Mouse (Mus musculus) neural tube, embryonic 11.5 days (tissue): Measurements from ENCODE around the gene Sult2b1. TPM values are rescaled to one million over a fixed set of nuclear protein-coding genes. Genes with fewer than 3 reads are reported as not detected.

ENCODE experiments used
- ATAC-seq: fragments of 200-750 bp; cut with Nextera tagmentation; 2 replicates; pipeline ENCODE4 v1.8.0; 2017; ENCODE audit warnings: moderate number of reproducible peaks, mild to moderate bottlenecking, moderate TSS enrichment, moderate library complexity; ENCODE audit not compliant: insufficient read depth, low FRiP score, low TSS enrichment
- DNase-seq: peaks from one replicate; pipeline ENCODE4 v3.0.0-alpha.2; 2015; ENCODE audit warnings: low spot score
- H3K27ac ChIP-seq: fragments of 300-500 bp; sonication (generic); 2 replicates; pipeline ENCODE4 v1.5.1; 2014; ENCODE audit warnings: low read depth, mild to moderate bottlenecking, low read length
- H3K27me3 ChIP-seq: fragments of 300-500 bp; sonication (generic); 2 replicates; pipeline ENCODE4 v1.6.1; 2014; ENCODE audit warnings: mild to moderate bottlenecking, low read length, mixed read lengths; ENCODE audit not compliant: control insufficient read depth, insufficient read depth
- H3K36me3 ChIP-seq: fragments of 300-500 bp; sonication (generic); 2 replicates; pipeline ENCODE4 v1.6.1; 2014; ENCODE audit warnings: mild to moderate bottlenecking, low read length, moderate library complexity, mixed read lengths; ENCODE audit not compliant: control insufficient read depth, insufficient read depth
- H3K4me1 ChIP-seq: fragments of 300-500 bp; sonication (generic); 2 replicates; pipeline ENCODE4 v1.6.1; 2014; ENCODE audit warnings: low read length, mixed read lengths; ENCODE audit not compliant: control insufficient read depth, insufficient read depth
- H3K4me2 ChIP-seq: fragments of 300-500 bp; sonication (generic); 2 replicates; pipeline ENCODE4 v1.6.1; 2014; ENCODE audit warnings: low read depth, mild to moderate bottlenecking, moderate library complexity
- H3K4me3 ChIP-seq: fragments of 300-500 bp; sonication (generic); 2 replicates; pipeline ENCODE4 v1.5.1; 2014; ENCODE audit warnings: low read depth, low read length
- H3K9ac ChIP-seq: fragments of 300-500 bp; sonication (generic); 2 replicates; pipeline ENCODE4 v1.6.1; 2014; ENCODE audit warnings: mild to moderate bottlenecking, low read length
- H3K9me3 ChIP-seq: fragments of 300-500 bp; sonication (generic); 2 replicates; pipeline ENCODE4 v1.6.1; 2016; ENCODE audit warnings: low read length; ENCODE audit not compliant: control insufficient read depth
- WGBS: fragments of 180-500 bp; shearing (Covaris S2); extraction: QIAGEN DNeasy Blood & Tissue Kit; methylation state at CpG from one replicate; pipeline ENCODE4 v1.1.7; 2014; 5-methylcytosine and 5-hydroxymethylcytosine counted together
- polyA plus RNA-seq: library from polyadenylated mRNA; unstranded; fragments of >200 nt; fragmentation: Nextera tagmentation; extraction: Ambion mirVana; gene quantifications from 2 replicates; pipeline ENCODE4 v1.2.1, GENCODE M21; 2014

Gene Sult2b1
- 1.1 and 1.8 TPM in 2 replicates for polyA plus RNA-seq

DNA sequence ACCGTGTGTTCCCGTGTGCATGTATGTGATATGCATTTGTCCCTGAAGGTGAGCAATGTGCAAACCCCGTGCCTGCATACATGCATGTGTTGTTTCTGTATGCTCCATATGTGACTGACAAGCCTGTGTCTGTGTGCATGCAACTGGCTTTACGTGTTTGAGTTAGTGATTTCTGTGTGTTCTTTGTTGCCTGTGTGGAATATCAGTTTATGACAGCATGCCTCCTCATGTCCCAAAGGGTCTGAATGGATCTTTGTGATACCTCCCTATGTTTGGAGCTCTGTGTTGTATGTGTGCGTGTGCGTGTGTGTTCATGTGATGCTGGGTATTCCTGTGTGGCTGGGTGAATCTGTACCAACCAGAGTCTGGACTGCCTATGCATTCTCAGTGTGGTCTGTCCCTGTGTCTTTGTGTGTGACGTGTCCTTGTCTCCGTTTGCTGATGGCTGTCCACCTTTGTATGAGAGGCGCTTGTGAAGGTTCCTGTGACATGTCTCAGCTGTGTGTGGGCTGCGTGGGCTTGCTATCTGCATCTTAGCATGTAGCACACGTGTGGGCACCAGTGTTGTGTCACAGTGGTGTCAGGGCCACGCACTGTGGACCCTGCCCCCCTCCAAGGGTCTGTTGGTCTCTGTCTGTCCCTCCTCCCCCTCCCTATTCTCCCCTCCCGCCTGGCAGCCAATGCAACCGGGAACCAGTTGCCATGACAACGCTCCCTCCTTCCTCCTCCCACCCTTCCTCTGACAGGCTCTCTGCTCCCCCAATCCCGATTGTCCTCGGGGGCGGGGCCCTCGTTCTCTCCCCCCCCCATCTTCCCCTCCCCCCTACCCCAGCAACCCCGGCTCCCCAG lies at the start of gene Sult2b1:
Gene Sult2b1 (minus strand): TSS at position 146 of the 849 bp plus-strand sequence.
- H3K9ac ChIP-seq: peak within 1 kb of the TSS; percentile 79
- DNase-seq (peak; percentile 90), ATAC-seq (peak; percentile 62)
- 0 out of 2 replicates have a peak, but pooled peaks cover 3% of the 10 kb centered on the region for H3K27me3 ChIP-seq
- peak within 1 kb of the TSS; percentile 83 for H3K27ac ChIP-seq
- peaks cover 17% of the 10 kb centered on the region; the same call in 1 of the 2 replicates for H3K4me1 ChIP-seq
- peaks cover 4% of the 10 kb centered on the region for H3K36me3 ChIP-seq
- 24% methylated on average over 20 of the region's 20 CpGs for WGBS
- peak within 1 kb of the TSS; percentile 91 for H3K4me3 ChIP-seq
- H3K4me2 ChIP-seq: peak within 1 kb of the TSS; percentile 88
- no peaks in the 10 kb centered on the region for H3K9me3 ChIP-seq

GRCm38 (mm10) chr7:45833924-45834323 lies 49.5 kb upstream of the Sult2b1 start:
- Histone ChIP-seq H3K9ac (peak overlapping the region; percentile 14; the same call in 1 of the 2 replicates), H3K4me2 (peak overlapping the region; percentile 27), H3K27me3 (peaks cover 46% of the 10 kb centered on the region), H3K4me3 (peak overlapping the region; percentile 29), H3K4me1 (peaks cover 6% of the 10 kb centered on the region), H3K9me3 (no peaks in the 10 kb centered on the region), H3K27ac (no peak overlapping the region), H3K36me3 (peaks cover 3% of the 10 kb centered on the region; the same call in 1 of the 2 replicates)
- 3% methylated on average over 30 of the region's 31 CpGs for WGBS
- DNase-seq (no peak), ATAC-seq (no peak)

DNA sequence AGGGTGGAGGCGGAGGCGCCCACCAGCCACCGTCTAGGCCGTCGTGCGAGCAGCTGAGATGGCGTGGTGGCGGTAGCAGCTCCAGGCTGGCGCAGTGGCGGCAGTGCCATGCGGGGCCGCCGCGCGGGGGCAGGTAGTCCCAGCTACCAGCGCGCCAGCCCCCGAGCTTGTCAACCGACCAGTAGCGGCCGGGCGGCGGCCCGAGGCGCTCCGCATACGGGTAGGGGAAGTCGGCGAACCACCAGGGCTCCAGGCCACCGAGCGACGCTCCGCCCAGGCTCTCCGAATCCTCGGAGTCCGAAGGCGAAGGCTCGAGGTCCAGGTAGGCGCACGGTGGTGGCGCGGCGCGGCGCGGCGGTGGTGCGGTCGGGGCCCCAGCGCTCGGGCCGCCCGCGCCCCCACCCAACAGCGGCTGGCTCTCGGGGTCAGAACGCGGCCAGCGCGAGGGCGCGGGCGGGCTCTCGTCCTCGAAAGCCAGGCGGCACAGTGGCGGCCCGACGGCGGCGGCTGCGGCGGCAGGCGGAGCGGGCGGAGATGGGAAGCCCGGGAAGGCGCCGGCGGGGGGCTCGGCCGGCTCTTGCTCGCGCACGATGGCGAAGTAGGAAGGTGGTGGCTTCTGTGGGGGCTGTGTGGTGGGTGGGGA lies 48.8 kb upstream of the Sult2b1 start:
- Histone ChIP-seq H3K9ac (no peak overlapping the region), H3K27ac (no peak overlapping the region), H3K4me2 (peak overlapping the region; percentile 27), H3K36me3 (peaks cover 5% of the 10 kb centered on the region), H3K27me3 (peaks cover 46% of the 10 kb centered on the region), H3K4me1 (peaks cover 6% of the 10 kb centered on the region), H3K4me3 (peak overlapping the region; percentile 29), H3K9me3 (no peaks in the 10 kb centered on the region)
- DNase-seq (no peak), ATAC-seq (no peak)
- WGBS: 2% methylated on average over 53 of the region's 86 CpGs

- no peak overlapping the region for H3K9ac ChIP-seq
- H3K4me2 ChIP-seq: peak overlapping the region; percentile 27
- H3K36me3 ChIP-seq: peaks cover 10% of the 10 kb centered on the region
- WGBS: 12% methylated on average over 28 of the region's 30 CpGs
- peaks cover 46% of the 10 kb centered on the region for H3K27me3 ChIP-seq
- peaks cover 6% of the 10 kb centered on the region for H3K4me1 ChIP-seq
- no peak for DNase-seq
- H3K27ac ChIP-seq: no peak overlapping the region
- H3K4me3 ChIP-seq: peak overlapping the region; percentile 29; the same call in 1 of the 2 replicates
- no peak for ATAC-seq
- no peaks in the 10 kb centered on the region for H3K9me3 ChIP-seq
Observed at GRCm38 (mm10) chr7:45832428-45832827, 48.0 kb upstream of the Sult2b1 start.

- peaks cover 6% of the 10 kb centered on the region for H3K4me1 ChIP-seq
- no peak for DNase-seq
- 0 out of 2 replicates have a peak overlapping the region, but pooled peaks have one; percentile 62 for H3K9ac ChIP-seq
- peaks cover 46% of the 10 kb centered on the region for H3K27me3 ChIP-seq
- 18% methylated on average over 5 of the region's 5 CpGs for whole genome bisulfite sequencing
- no peaks in the 10 kb centered on the region for H3K9me3 ChIP-seq
- peak overlapping the region; percentile 89 for H3K4me3 ChIP-seq
- peaks cover 17% of the 10 kb centered on the region for H3K36me3 ChIP-seq
- H3K4me2 ChIP-seq: peak overlapping the region; percentile 67; the same call in 1 of the 2 replicates
- H3K27ac ChIP-seq: peak overlapping the region; percentile 61; the same call in 1 of the 2 replicates
- ATAC-seq: peak; percentile 45; the same call in 1 of the 2 replicates
Observed at GRCm38 (mm10) chr7:45831128-45831525, 46.7 kb upstream of the Sult2b1 start.

DNA sequence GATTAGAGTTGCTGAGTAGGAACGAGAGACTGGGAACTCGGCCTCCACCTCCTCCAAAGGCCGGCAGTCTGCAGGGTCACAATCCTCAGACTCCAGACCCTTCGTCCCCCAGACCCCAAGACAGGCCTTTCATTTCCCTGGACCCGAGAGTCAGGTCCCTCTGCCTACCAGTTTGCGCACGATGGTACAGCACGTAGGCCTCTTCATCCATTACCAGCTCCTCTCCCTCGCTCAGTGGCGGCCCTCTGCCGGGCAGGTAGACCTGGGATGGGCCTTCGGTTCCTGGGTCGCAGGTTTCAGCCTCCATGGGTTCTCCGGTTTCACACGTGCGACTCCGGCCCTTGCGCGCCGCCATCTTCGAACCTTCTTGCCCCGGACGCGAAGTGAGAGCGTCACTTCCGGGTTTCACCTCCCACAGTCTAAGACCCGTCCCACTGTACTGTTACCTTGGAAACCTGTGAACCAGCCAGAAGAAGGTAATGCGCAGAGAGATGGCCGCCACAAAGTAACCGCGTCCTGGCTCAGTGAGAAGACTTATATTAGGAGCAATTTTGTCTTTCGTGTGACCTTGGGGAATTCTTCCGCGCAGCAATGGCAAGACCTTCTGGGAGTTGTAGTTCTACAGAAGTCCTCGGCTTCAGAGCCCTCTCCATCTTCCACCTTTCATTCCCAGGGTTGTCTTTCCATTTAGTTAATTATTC lies 46.1 kb upstream of the Sult2b1 start, which contains the start of gene Grwd1:
Gene Grwd1 (minus strand): TSS at position 518 of the 701 bp plus-strand sequence.
- peaks cover 20% of the 10 kb centered on the region for H3K36me3 ChIP-seq
- peak within 1 kb of the TSS; percentile 61 for H3K27ac ChIP-seq
- ATAC-seq (peak; percentile 88), DNase-seq (peak; percentile 91)
- H3K4me1 ChIP-seq: peaks cover 6% of the 10 kb centered on the region
- peak within 1 kb of the TSS; percentile 67 for H3K4me2 ChIP-seq
- H3K4me3 ChIP-seq: peak within 1 kb of the TSS; percentile 89
- H3K9me3 ChIP-seq: no peaks in the 10 kb centered on the region
- peaks cover 42% of the 10 kb centered on the region for H3K27me3 ChIP-seq
- WGBS: under 1% methylated on average over 35 of the region's 35 CpGs
- peak within 1 kb of the TSS; percentile 62 for H3K9ac ChIP-seq

- DNase-seq (no peak), ATAC-seq (no peak)
- no peak overlapping the region for H3K9ac ChIP-seq
- no peaks in the 10 kb centered on the region for H3K9me3 ChIP-seq
- 88% methylated on average over 7 of the region's 7 CpGs for WGBS
- H3K36me3 ChIP-seq: peaks cover 28% of the 10 kb centered on the region
- no peak overlapping the region for H3K4me2 ChIP-seq
- no peak overlapping the region for H3K4me3 ChIP-seq
- peaks cover 6% of the 10 kb centered on the region for H3K4me1 ChIP-seq
- peaks cover 3% of the 10 kb centered on the region for H3K27me3 ChIP-seq
- no peak overlapping the region for H3K27ac ChIP-seq
Observed at GRCm38 (mm10) chr7:45826631-45827030, 42.2 kb upstream of the Sult2b1 start.

- no peak within 1 kb of the TSS for H3K9ac ChIP-seq
- WGBS: 71% methylated on average over 7 of the region's 7 CpGs
- no peak for ATAC-seq
- H3K27me3 ChIP-seq: no peaks in the 10 kb centered on the region
- peaks cover 28% of the 10 kb centered on the region for H3K36me3 ChIP-seq
- DNase-seq: no peak
- no peak within 1 kb of the TSS for H3K4me3 ChIP-seq
- peaks cover under 1% of the 10 kb centered on the region; the same call in 1 of the 2 replicates for H3K4me1 ChIP-seq
- H3K27ac ChIP-seq: no peak within 1 kb of the TSS
- no peak within 1 kb of the TSS for H3K4me2 ChIP-seq
- no peaks in the 10 kb centered on the region for H3K9me3 ChIP-seq
Observed at GRCm38 (mm10) chr7:45824598-45824997, 40.1 kb upstream of the Sult2b1 start, which contains the start of gene Kcnj14. Gene Kcnj14 (minus strand): TSS chr7:45824782.
